Mouse (Mus musculus): ENCODE measurements around the gene Cep83. TPM values are rescaled to one million over a fixed set of nuclear protein-coding genes. Genes with fewer than 3 reads are reported as not detected.

Cep83 gene
- total RNA-seq, 2 experiments from 2014 or later, result 16.0 to 17.5 TPM

GRCm38 (mm10) chr10:94771496-94771895 lies 83.0 kb downstream of the Cep83 start:
- intact Hi-C loops (cut with DNase I), result loop anchor here (10.0 kb wide), 1 partner anchor 147 kb away; no protein-coding TSS in a partner anchor
- no peak for DNase-seq

- intact Hi-C loops (cut with DNase I), result loop anchor here (10.0 kb wide), 1 partner anchor 153 kb away; no protein-coding TSS in a partner anchor
- DNase-seq, result no peak
Measured at GRCm38 (mm10) chr10:94777576-94777975, 89.1 kb downstream of the Cep83 start.

GRCm38 (mm10) chr10:94779319-94779718 lies 90.9 kb downstream of the Cep83 start:
- DNase-seq, result no peak
- intact Hi-C loops (cut with DNase I), result loop anchor here (10.0 kb wide), 1 partner anchor 155 kb away; no protein-coding TSS in a partner anchor

GRCm38 (mm10) chr10:94780618-94781262 lies 92.3 kb downstream of the Cep83 start:
- intact Hi-C loops (cut with DNase I), result no loop called here

GRCm38 (mm10) chr10:94789205-94789604 lies 100.8 kb downstream of the Cep83 start:
- DNase-seq, result no peak
- intact Hi-C loops (cut with DNase I), result no loop called here

More at GRCm38 (mm10) chr10:94780618-94781262, 92.3 kb downstream of the Cep83 start:
- DNase-seq, result no peak

GRCm38 (mm10) chr10:94793914-94794313 lies 105.5 kb downstream of the Cep83 start:
- no peak for DNase-seq
- intact Hi-C loops (cut with DNase I), result no loop called here

- no peak for DNase-seq
- intact Hi-C loops (cut with DNase I), result no loop called here
Measured at GRCm38 (mm10) chr10:94794666-94795244, 106.3 kb downstream of the Cep83 start.

GRCm38 (mm10) chr10:94798128-94798527 lies 109.7 kb downstream of the Cep83 start:
- DNase-seq, result no peak
- intact Hi-C loops (cut with DNase I), result no loop called here

- no peak for DNase-seq
- intact Hi-C loops (cut with DNase I), result no loop called here
Measured at GRCm38 (mm10) chr10:94799485-94800239, 111.2 kb downstream of the Cep83 start.

- DNase-seq, result no peak
- intact Hi-C loops (cut with DNase I), result no loop called here
Measured at GRCm38 (mm10) chr10:94800677-94801354, 112.4 kb downstream of the Cep83 start.

GRCm38 (mm10) chr10:94804029-94804908 lies 115.8 kb downstream of the Cep83 start:
- intact Hi-C loops (cut with DNase I), result no loop called here
- DNase-seq, result no peak

- intact Hi-C loops (cut with DNase I), result no loop called here
- no peak for DNase-seq
Measured at GRCm38 (mm10) chr10:94804909-94805220, 116.4 kb downstream of the Cep83 start.

- DNase-seq, result no peak
- intact Hi-C loops (cut with DNase I), result no loop called here
Measured at GRCm38 (mm10) chr10:94807323-94807722, 118.9 kb downstream of the Cep83 start.

- intact Hi-C loops (cut with DNase I), result no loop called here
- DNase-seq, result no peak
Measured at GRCm38 (mm10) chr10:94808275-94808674, 119.8 kb downstream of the Cep83 start.

GRCm38 (mm10) chr10:94809946-94810472 lies 121.6 kb downstream of the Cep83 start:
- no peak for DNase-seq
- intact Hi-C loops (cut with DNase I), result no loop called here

- intact Hi-C loops (cut with DNase I), result no loop called here
- no peak for DNase-seq
Measured at GRCm38 (mm10) chr10:94811907-94812851, 123.7 kb downstream of the Cep83 start.

- no peak for DNase-seq
- intact Hi-C loops (cut with DNase I), result no loop called here
Measured at GRCm38 (mm10) chr10:94818127-94818526, 129.7 kb downstream of the Cep83 start.

GRCm38 (mm10) chr10:94818781-94819665 lies 130.6 kb downstream of the Cep83 start:
- no peak for DNase-seq
- intact Hi-C loops (cut with DNase I), result no loop called here
